In the genomic region with DNA sequence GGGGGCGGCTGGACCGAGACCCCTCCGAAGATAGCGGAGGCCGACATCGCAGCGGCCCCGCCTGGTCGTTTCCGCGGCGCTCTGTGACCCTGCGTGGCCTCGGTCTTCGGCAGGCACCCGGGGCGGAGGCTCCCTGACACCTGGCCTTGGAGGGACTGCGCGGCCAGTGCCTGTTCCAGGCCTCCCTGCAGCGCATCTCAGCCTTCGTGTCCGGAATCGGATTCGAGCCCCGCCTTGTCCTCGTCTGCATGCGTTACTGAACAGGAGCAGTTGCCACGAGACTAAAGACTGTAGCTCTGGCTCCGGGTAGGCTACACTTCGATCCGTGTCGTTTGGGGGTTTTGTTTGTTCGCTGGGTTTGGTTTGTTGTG, we compare ENCODE assay signal across 8 mouse cellular contexts. TPM values are rescaled to one million over a fixed set of nuclear protein-coding genes. Genes with fewer than 3 reads are reported as not detected.
DNase-seq lines count a peak whose midpoint lies in the region; ATAC-seq and TF ChIP-seq lines count a peak whose summit lies in the region.

No protein-coding gene starts in this region.

- WGBS in lung, embryonic 16.5 days = under 1% methylated on average over 32 of the region's 33 CpGs
- WGBS in embryonic facial prominence, embryonic 15.5 days = under 1% methylated on average over 33 of the region's 33 CpGs
- under 1% methylated on average over 33 of the region's 33 CpGs for WGBS in intestine, postnatal 0 days
- WGBS in midbrain, postnatal 0 days = 1% methylated on average over 33 of the region's 33 CpGs

- ATAC-seq in lung, embryonic 16.5 days (ENCODE audit: low read depth) = peak; percentile 62
- peak; percentile 49 for ATAC-seq in embryonic facial prominence, embryonic 15.5 days (ENCODE audit: insufficient number of reproducible peaks, low FRiP score, low TSS enrichment, low read depth)
- ATAC-seq in intestine, postnatal 0 days = peak; percentile 40
- ATAC-seq in midbrain, postnatal 0 days (ENCODE audit: low FRiP score) = peak; percentile 64; the same call in 1 of the 2 replicates

- H3K9ac ChIP-seq in lung, embryonic 16.5 days (ENCODE audit: low read length) = peak overlapping the region; percentile 93
- peak overlapping the region; percentile 95 for H3K9ac ChIP-seq in embryonic facial prominence, embryonic 15.5 days
- peak overlapping the region; percentile 93 for H3K9ac ChIP-seq in intestine, postnatal 0 days (ENCODE audit: low read depth, low read length)
- peak overlapping the region; percentile 79 for H3K9ac ChIP-seq in midbrain, postnatal 0 days (replicated peaks; ENCODE audit: low read length, poor library complexity, severe bottlenecking)

- H3K4me1 ChIP-seq in lung, embryonic 16.5 days (replicated peaks; ENCODE audit: control insufficient read depth, insufficient read depth, low read length) = peaks cover 8% of the 10 kb centered on the region
- H3K4me1 ChIP-seq in embryonic facial prominence, embryonic 15.5 days = peaks cover 18% of the 10 kb centered on the region
- peaks cover 6% of the 10 kb centered on the region; the same call in 1 of the 2 replicates for H3K4me1 ChIP-seq in intestine, postnatal 0 days (replicated peaks; ENCODE audit: control insufficient read depth, insufficient read depth, low read length)
- H3K4me1 ChIP-seq in midbrain, postnatal 0 days (ENCODE audit: insufficient read depth, low read length) = peaks cover 9% of the 10 kb centered on the region; the same call in 1 of the 2 replicates

- no peaks in the 10 kb centered on the region for H3K27me3 ChIP-seq in lung, embryonic 16.5 days (ENCODE audit: control insufficient read depth, insufficient read depth, low read depth, low read length)
- no peaks in the 10 kb centered on the region for H3K27me3 ChIP-seq in embryonic facial prominence, embryonic 15.5 days
- no peaks in the 10 kb centered on the region for H3K27me3 ChIP-seq in intestine, postnatal 0 days (replicated peaks; ENCODE audit: control insufficient read depth, insufficient read depth, low read length)
- H3K27me3 ChIP-seq in midbrain, postnatal 0 days (ENCODE audit: insufficient read depth, low read length) = no peaks in the 10 kb centered on the region

- peak overlapping the region; percentile 96 for H3K4me2 ChIP-seq in lung, embryonic 16.5 days (ENCODE audit: low read depth, low read length)
- H3K4me2 ChIP-seq in embryonic facial prominence, embryonic 15.5 days (replicated peaks) = peak overlapping the region; percentile 95
- H3K4me2 ChIP-seq in intestine, postnatal 0 days (replicated peaks; ENCODE audit: low read depth) = peak overlapping the region; percentile 90
- peak overlapping the region; percentile 88 for H3K4me2 ChIP-seq in midbrain, postnatal 0 days (ENCODE audit: low read depth, low read length, poor library complexity, severe bottlenecking)

- H3K9me3 ChIP-seq in lung, embryonic 16.5 days (ENCODE audit: control insufficient read depth, low read length) = no peaks in the 10 kb centered on the region
- H3K9me3 ChIP-seq in embryonic facial prominence, embryonic 15.5 days (replicated peaks) = no peaks in the 10 kb centered on the region
- H3K9me3 ChIP-seq in intestine, postnatal 0 days (ENCODE audit: control insufficient read depth) = no peaks in the 10 kb centered on the region
- H3K9me3 ChIP-seq in midbrain, postnatal 0 days (ENCODE audit: low read length) = no peaks in the 10 kb centered on the region

- no peak for DNase-seq in lung, postnatal 14 days
- DNase-seq in midbrain, postnatal 0 days (ENCODE audit: low spot score) = peak; percentile 30
- DNase-seq in layer of hippocampus, adult 18-20 months (ENCODE audit: low spot score in 2 of 2) = no peak
- no peak for DNase-seq in adrenal gland, adult 8-10 months
- DNase-seq in cerebellum, adult 11-12 months = no peak

- peak overlapping the region; percentile 98 for H3K4me3 ChIP-seq in lung, embryonic 16.5 days (ENCODE audit: low read length)
- peak overlapping the region; percentile 99 for H3K4me3 ChIP-seq in embryonic facial prominence, embryonic 15.5 days (replicated peaks)
- peak overlapping the region; percentile 92 for H3K4me3 ChIP-seq in intestine, postnatal 0 days (ENCODE audit: low read depth, low read length)
- H3K4me3 ChIP-seq in midbrain, postnatal 0 days (ENCODE audit: low read depth, low read length) = peak overlapping the region; percentile 96

- TF ChIP-seq CTCF in intestine, postnatal 0 days (IDR thresholded peaks at IDR 0.05; ENCODE audit: low read depth) = peak; percentile 7; the same call in 1 of the 2 replicates
- no peak for TF ChIP-seq CTCF in midbrain, postnatal 0 days (IDR thresholded peaks at IDR 0.05)

- H3K36me3 ChIP-seq in lung, embryonic 16.5 days (ENCODE audit: control insufficient read depth, insufficient read depth, low read length) = peaks cover 4% of the 10 kb centered on the region; the same call in 1 of the 2 replicates
- H3K36me3 ChIP-seq in embryonic facial prominence, embryonic 15.5 days = peaks cover 33% of the 10 kb centered on the region
- peaks cover 24% of the 10 kb centered on the region for H3K36me3 ChIP-seq in intestine, postnatal 0 days (ENCODE audit: control insufficient read depth, insufficient read depth)
- peaks cover 27% of the 10 kb centered on the region for H3K36me3 ChIP-seq in midbrain, postnatal 0 days (ENCODE audit: insufficient read depth, low read length)

- H3K27ac ChIP-seq in lung, embryonic 16.5 days (ENCODE audit: low read length) = peak overlapping the region; percentile 31
- H3K27ac ChIP-seq in embryonic facial prominence, embryonic 15.5 days (replicated peaks) = peak overlapping the region; percentile 58; the same call in 1 of the 2 replicates
- H3K27ac ChIP-seq in intestine, postnatal 0 days (ENCODE audit: low read depth, low read length) = peak overlapping the region; percentile 73
- peak overlapping the region; percentile 70 for H3K27ac ChIP-seq in midbrain, postnatal 0 days (ENCODE audit: low read depth, low read length)

RNA-seq across cellular contexts. Expression of a gene that starts 0.3 kb away (rescaled TPM):
- 16.1 and 17.3 TPM in 2 replicates for polyA plus RNA-seq in lung, embryonic 16.5 days (2015; fragmentation: Nextera tagmentation; extraction: Ambion mirVana)
- 14.9 and 16.1 TPM in 2 replicates for polyA plus RNA-seq in embryonic facial prominence, embryonic 15.5 days (2015; fragmentation: Nextera tagmentation; extraction: Ambion mirVana)
- polyA plus RNA-seq in intestine, postnatal 0 days (2015; fragmentation: Nextera tagmentation; extraction: Ambion mirVana) = 3.8 and 4.0 TPM in 2 replicates
- 9.6 and 11.6 TPM in 2 replicates for total RNA-seq in midbrain, postnatal 0 days (2014; rRNA removed)
- polyA plus RNA-seq in midbrain, postnatal 0 days (2015; fragmentation: Nextera tagmentation; extraction: Ambion mirVana) = 11.7 and 12.0 TPM in 2 replicates
- total RNA-seq in layer of hippocampus, adult 18-20 months (2021) = 10 to 100 TPM; 31.2 to 32.3 TPM
- 10 to 100 TPM; 25.5 to 33.1 (median 28.6) TPM for total RNA-seq in adrenal gland, adult 8-10 months (2022)

RNA-seq across cellular contexts. Expression of a gene that starts 0.4 kb away (rescaled TPM):
- polyA plus RNA-seq in lung, embryonic 16.5 days (2015; fragmentation: Nextera tagmentation; extraction: Ambion mirVana) = 12.4 and 13.6 TPM in 2 replicates
- polyA plus RNA-seq in embryonic facial prominence, embryonic 15.5 days (2015; fragmentation: Nextera tagmentation; extraction: Ambion mirVana) = 12.7 and 15.0 TPM in 2 replicates
- polyA plus RNA-seq in intestine, postnatal 0 days (2015; fragmentation: Nextera tagmentation; extraction: Ambion mirVana) = 6.5 and 6.7 TPM in 2 replicates
- total RNA-seq in midbrain, postnatal 0 days (2014; rRNA removed) = 19.8 and 20.8 TPM in 2 replicates
- polyA plus RNA-seq in midbrain, postnatal 0 days (2015; fragmentation: Nextera tagmentation; extraction: Ambion mirVana) = 9.7 and 10.1 TPM in 2 replicates
- 10 to 100 TPM; 11.1 to 12.7 TPM for total RNA-seq in layer of hippocampus, adult 18-20 months (2021)
- total RNA-seq in adrenal gland, adult 8-10 months (2022) = 10 to 100 TPM in 1 of 4 experiments, 1 to 10 TPM in 3; 3.2 to 12.7 (median 8.0) TPM

RNA-seq across cellular contexts. Expression of a gene that starts 18.2 kb away (rescaled TPM):
- polyA plus RNA-seq in lung, embryonic 16.5 days (2015; fragmentation: Nextera tagmentation; extraction: Ambion mirVana) = 81.8 and 85.5 TPM in 2 replicates
- 74.7 and 79.0 TPM in 2 replicates for polyA plus RNA-seq in embryonic facial prominence, embryonic 15.5 days (2015; fragmentation: Nextera tagmentation; extraction: Ambion mirVana)
- 60.8 and 62.6 TPM in 2 replicates for polyA plus RNA-seq in intestine, postnatal 0 days (2015; fragmentation: Nextera tagmentation; extraction: Ambion mirVana)
- total RNA-seq in midbrain, postnatal 0 days (2014; rRNA removed) = 31.3 and 38.4 TPM in 2 replicates
- polyA plus RNA-seq in midbrain, postnatal 0 days (2015; fragmentation: Nextera tagmentation; extraction: Ambion mirVana) = 46.1 and 50.4 TPM in 2 replicates
- 10 to 100 TPM; 24.6 to 25.5 TPM for total RNA-seq in layer of hippocampus, adult 18-20 months (2021)
- total RNA-seq in adrenal gland, adult 8-10 months (2022) = 10 to 100 TPM; 20.5 to 22.0 (median 21.2) TPM

RNA-seq across cellular contexts. Expression of a gene that starts 36.3 kb away (rescaled TPM):
- 12.2 and 12.8 TPM in 2 replicates for polyA plus RNA-seq in lung, embryonic 16.5 days (2015; fragmentation: Nextera tagmentation; extraction: Ambion mirVana)
- polyA plus RNA-seq in embryonic facial prominence, embryonic 15.5 days (2015; fragmentation: Nextera tagmentation; extraction: Ambion mirVana) = 21.3 and 23.1 TPM in 2 replicates
- polyA plus RNA-seq in intestine, postnatal 0 days (2015; fragmentation: Nextera tagmentation; extraction: Ambion mirVana) = 13.1 and 15.8 TPM in 2 replicates
- 24.9 and 28.1 TPM in 2 replicates for total RNA-seq in midbrain, postnatal 0 days (2014; rRNA removed)
- 15.8 and 22.6 TPM in 2 replicates for polyA plus RNA-seq in midbrain, postnatal 0 days (2015; fragmentation: Nextera tagmentation; extraction: Ambion mirVana)
- total RNA-seq in layer of hippocampus, adult 18-20 months (2021) = 10 to 100 TPM; 55.6 to 68.0 TPM
- total RNA-seq in adrenal gland, adult 8-10 months (2022) = 10 to 100 TPM; 61.2 to 79.9 (median 66.8) TPM

RNA-seq across cellular contexts. Expression of a gene that starts 50.8 kb away (rescaled TPM):
- 42.5 and 44.7 TPM in 2 replicates for polyA plus RNA-seq in lung, embryonic 16.5 days (2015; fragmentation: Nextera tagmentation; extraction: Ambion mirVana)
- 28.4 TPM in 2 replicates for polyA plus RNA-seq in embryonic facial prominence, embryonic 15.5 days (2015; fragmentation: Nextera tagmentation; extraction: Ambion mirVana)
- polyA plus RNA-seq in intestine, postnatal 0 days (2015; fragmentation: Nextera tagmentation; extraction: Ambion mirVana) = 160 and 174 TPM in 2 replicates
- total RNA-seq in midbrain, postnatal 0 days (2014; rRNA removed) = 13.4 and 20.6 TPM in 2 replicates
- polyA plus RNA-seq in midbrain, postnatal 0 days (2015; fragmentation: Nextera tagmentation; extraction: Ambion mirVana) = 12.9 and 14.6 TPM in 2 replicates
- total RNA-seq in layer of hippocampus, adult 18-20 months (2021) = 10 to 100 TPM; 10.3 to 12.5 TPM
- total RNA-seq in adrenal gland, adult 8-10 months (2022) = 10 to 100 TPM; 59.1 to 87.5 (median 78.5) TPM
